Mouse (Mus musculus) embryonic facial prominence, embryonic 13.5 days (tissue): ENCODE measurements around the gene Eif3a. TPM values are rescaled to one million over a fixed set of nuclear protein-coding genes. Genes with fewer than 3 reads are reported as not detected.

Source experiments
- ATAC-seq: fragments of 200-750 bp; cut with Nextera tagmentation; 2 replicates; pipeline ENCODE4 v1.8.0; 2017; ENCODE audit warnings: low read depth; ENCODE audit not compliant: insufficient number of reproducible peaks, insufficient read depth, low FRiP score, low TSS enrichment
- H3K27ac ChIP-seq: fragments of 300-500 bp; sonication (generic); 2 replicates; pipeline ENCODE4 v1.5.1; 2015; ENCODE audit warnings: moderate library complexity, mild to moderate bottlenecking, inconsistent platforms
- H3K27me3 ChIP-seq: fragments of 300-500 bp; sonication (generic); 2 replicates; pipeline ENCODE4 v1.6.1; 2015; ENCODE audit warnings: mild to moderate bottlenecking, inconsistent platforms
- H3K36me3 ChIP-seq: fragments of 300-500 bp; sonication (generic); 2 replicates; pipeline ENCODE4 v1.6.1; 2015; ENCODE audit warnings: mild to moderate bottlenecking, inconsistent platforms
- H3K4me1 ChIP-seq: fragments of 300-500 bp; sonication (generic); 2 replicates; pipeline ENCODE4 v1.6.1; 2015; ENCODE audit warnings: inconsistent platforms
- H3K4me2 ChIP-seq: fragments of 300-500 bp; sonication (generic); 2 replicates; pipeline ENCODE4 v1.6.1; 2015; ENCODE audit warnings: moderate library complexity, mild to moderate bottlenecking, inconsistent platforms
- H3K4me3 ChIP-seq: fragments of 300-500 bp; sonication (generic); 2 replicates; pipeline ENCODE4 v1.5.1; 2015; ENCODE audit warnings: mild to moderate bottlenecking, inconsistent platforms
- H3K9ac ChIP-seq: fragments of 300-500 bp; sonication (generic); 2 replicates; pipeline ENCODE4 v1.6.1; 2015; ENCODE audit warnings: mild to moderate bottlenecking, inconsistent platforms
- H3K9me3 ChIP-seq: fragments of 300-500 bp; sonication (generic); 2 replicates; pipeline ENCODE4 v1.6.1; 2016; ENCODE audit warnings: inconsistent platforms
- WGBS: fragments of 180-500 bp; shearing (Covaris S2); methylation state at CpG from one replicate; pipeline ENCODE4 v1.1.7; 2015; ENCODE audit warnings: mixed read lengths; 5-methylcytosine and 5-hydroxymethylcytosine counted together
- polyA plus RNA-seq: library from polyadenylated mRNA; unstranded; fragments of >200 nt; fragmentation: Nextera tagmentation; extraction: Ambion mirVana; gene quantifications from 2 replicates; pipeline ENCODE4 v1.2.1, GENCODE M21; 2015

Eif3a gene
- polyA plus RNA-seq, 1 experiment from 2014 or later = 145 TPM

- H3K27me3 ChIP-seq = peaks cover 29% of the 10 kb centered on the region
- ATAC-seq = no peak
- H3K36me3 ChIP-seq = peaks cover 9% of the 10 kb centered on the region
- no peaks in the 10 kb centered on the region for H3K9me3 ChIP-seq
- H3K4me3 ChIP-seq = peak overlapping the region; percentile 73
- peak overlapping the region; percentile 76 for H3K9ac ChIP-seq
- no peak overlapping the region for H3K27ac ChIP-seq
- WGBS = 5% methylated on average over 25 of the region's 25 CpGs
- H3K4me1 ChIP-seq = peaks cover 20% of the 10 kb centered on the region
- H3K4me2 ChIP-seq = peak overlapping the region; percentile 99
Measured at GRCm38 (mm10) chr19:60757099-60757785, 33.2 kb downstream of the Eif3a start.

- Histone ChIP-seq H3K9me3 (no peaks in the 10 kb centered on the region), H3K36me3 (peaks cover 5% of the 10 kb centered on the region; the same call in 1 of the 2 replicates), H3K4me3 (peak overlapping the region; percentile 73), H3K4me2 (peak overlapping the region; percentile 99), H3K4me1 (peaks cover 20% of the 10 kb centered on the region), H3K27me3 (peaks cover 29% of the 10 kb centered on the region), H3K27ac (peak overlapping the region; percentile 39; the same call in 1 of the 2 replicates), H3K9ac (peak overlapping the region; percentile 76)
- under 1% methylated on average over 106 of the region's 115 CpGs for WGBS
- peak; percentile 77 for ATAC-seq
Measured at GRCm38 (mm10) chr19:60756192-60757098, 34.0 kb downstream of the Eif3a start.

- Histone ChIP-seq H3K27me3 (peaks cover 29% of the 10 kb centered on the region), H3K36me3 (peaks cover 5% of the 10 kb centered on the region; the same call in 1 of the 2 replicates), H3K9ac (peak within 1 kb of the TSS; percentile 76), H3K9me3 (no peaks in the 10 kb centered on the region), H3K4me3 (peak within 1 kb of the TSS; percentile 73), H3K27ac (peak within 1 kb of the TSS; percentile 39; the same call in 1 of the 2 replicates), H3K4me1 (peaks cover 20% of the 10 kb centered on the region), H3K4me2 (peak within 1 kb of the TSS; percentile 99)
- WGBS = under 1% methylated on average over 50 of the region's 58 CpGs
- peak; percentile 92 for ATAC-seq
Measured at GRCm38 (mm10) chr19:60755438-60756191, 34.8 kb downstream of the Eif3a start, which contains the start of gene Nanos1. Gene Nanos1, plus strand, starts transcription at chr19:60755987.

GRCm38 (mm10) chr19:60747801-60748200 lies 42.7 kb downstream of the Eif3a start:
- Histone ChIP-seq H3K4me2 (no peak overlapping the region), H3K9me3 (no peaks in the 10 kb centered on the region), H3K27ac (no peak overlapping the region), H3K4me3 (no peak overlapping the region), H3K27me3 (no peaks in the 10 kb centered on the region), H3K4me1 (no peaks in the 10 kb centered on the region), H3K9ac (no peak overlapping the region), H3K36me3 (no peaks in the 10 kb centered on the region)
- 87% methylated on average over 1 of the region's 1 CpGs for WGBS
- no peak for ATAC-seq

GRCm38 (mm10) chr19:60743767-60744547 lies 46.5 kb downstream of the Eif3a start:
- H3K4me3 ChIP-seq = no peak overlapping the region
- no peaks in the 10 kb centered on the region for H3K27me3 ChIP-seq
- H3K27ac ChIP-seq = no peak overlapping the region
- no peak overlapping the region for H3K4me2 ChIP-seq
- ATAC-seq = no peak
- no peaks in the 10 kb centered on the region for H3K4me1 ChIP-seq
- H3K9me3 ChIP-seq = no peaks in the 10 kb centered on the region
- WGBS = 71% methylated on average over 5 of the region's 5 CpGs
- H3K9ac ChIP-seq = no peak overlapping the region
- H3K36me3 ChIP-seq = no peaks in the 10 kb centered on the region

- no peaks in the 10 kb centered on the region for H3K27me3 ChIP-seq
- H3K4me1 ChIP-seq = no peaks in the 10 kb centered on the region
- ATAC-seq = no peak
- no peak overlapping the region for H3K27ac ChIP-seq
- no peak overlapping the region for H3K9ac ChIP-seq
- no peaks in the 10 kb centered on the region for H3K36me3 ChIP-seq
- whole genome bisulfite sequencing = 48% methylated on average over 1 of the region's 1 CpGs
- no peaks in the 10 kb centered on the region for H3K9me3 ChIP-seq
- H3K4me2 ChIP-seq = no peak overlapping the region
- no peak overlapping the region for H3K4me3 ChIP-seq
Measured at GRCm38 (mm10) chr19:60740560-60740959, 49.9 kb downstream of the Eif3a start.

GRCm38 (mm10) chr19:60731966-60732365 lies 58.5 kb downstream of the Eif3a start:
- H3K9ac ChIP-seq = no peak overlapping the region
- no peak overlapping the region for H3K27ac ChIP-seq
- ATAC-seq = no peak
- no peaks in the 10 kb centered on the region for H3K4me1 ChIP-seq
- H3K27me3 ChIP-seq = no peaks in the 10 kb centered on the region
- no peaks in the 10 kb centered on the region for H3K9me3 ChIP-seq
- no peaks in the 10 kb centered on the region for H3K36me3 ChIP-seq
- no peak overlapping the region for H3K4me3 ChIP-seq
- WGBS = 92% methylated on average over 1 of the region's 1 CpGs
- H3K4me2 ChIP-seq = no peak overlapping the region

- 83% methylated on average over 1 of the region's 1 CpGs for WGBS
- no peak overlapping the region for H3K4me3 ChIP-seq
- ATAC-seq = no peak
Measured at GRCm38 (mm10) chr19:60731299-60731698, 59.2 kb downstream of the Eif3a start.

GRCm38 (mm10) chr19:60730281-60730852 lies 60.1 kb downstream of the Eif3a start:
- Histone ChIP-seq H3K27ac (no peak overlapping the region), H3K4me3 (no peak overlapping the region), H3K9ac (no peak overlapping the region), H3K9me3 (no peaks in the 10 kb centered on the region), H3K4me2 (no peak overlapping the region), H3K36me3 (no peaks in the 10 kb centered on the region), H3K4me1 (no peaks in the 10 kb centered on the region), H3K27me3 (no peaks in the 10 kb centered on the region)
- 48% methylated on average over 2 of the region's 2 CpGs for WGBS
- ATAC-seq = no peak

More at GRCm38 (mm10) chr19:60731299-60731698, 59.2 kb downstream of the Eif3a start:
- Histone ChIP-seq H3K4me1 (no peaks in the 10 kb centered on the region), H3K36me3 (no peaks in the 10 kb centered on the region), H3K27me3 (no peaks in the 10 kb centered on the region), H3K9ac (no peak overlapping the region), H3K9me3 (no peaks in the 10 kb centered on the region), H3K27ac (no peak overlapping the region), H3K4me2 (no peak overlapping the region)

GRCm38 (mm10) chr19:60716381-60716780 lies 74.1 kb downstream of the Eif3a start:
- Histone ChIP-seq H3K27ac (no peak overlapping the region), H3K9me3 (no peaks in the 10 kb centered on the region), H3K9ac (no peak overlapping the region), H3K4me3 (no peak overlapping the region), H3K36me3 (no peaks in the 10 kb centered on the region), H3K4me2 (no peak overlapping the region), H3K27me3 (no peaks in the 10 kb centered on the region), H3K4me1 (no peaks in the 10 kb centered on the region)
- 90% methylated on average over 2 of the region's 2 CpGs for WGBS
- ATAC-seq = no peak
